Mouse (Mus musculus): ENCODE measurements around the gene Clps.
"Not testable (repeated sequence)": the region's sequence is repeated elsewhere in the genome, so short reads cannot be mapped to it uniquely, and the experiment has no call there.

Gene Clps

DNA sequence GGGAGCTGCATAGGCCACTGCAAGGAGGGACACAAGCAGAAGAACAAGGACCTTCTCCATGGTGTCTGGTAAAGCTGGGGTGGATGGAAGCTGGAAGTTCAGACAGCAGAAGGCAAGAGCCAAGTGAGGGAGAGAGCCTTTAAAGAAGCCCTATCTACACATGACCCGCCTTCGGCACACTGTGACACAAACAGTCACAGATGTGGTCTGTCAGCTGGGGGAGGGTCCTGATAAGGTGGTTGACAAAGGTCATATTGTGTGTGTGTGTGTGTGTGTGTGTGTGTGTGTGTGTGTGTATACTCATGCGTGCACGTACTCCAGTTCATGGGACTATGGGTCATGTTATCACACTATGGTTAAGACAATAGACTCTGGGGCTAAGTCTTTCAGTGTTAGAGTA is at the start of gene Clps:
Gene Clps, minus strand, starts transcription at position 169 of the 400 bp plus-strand sequence.
- no peak for DNase-seq (ENCODE audit: low spot score)

- DNase-seq (ENCODE audit: low spot score) = no peak
These were observed 49.0 kb upstream of the Clps start for GRCm38 (mm10) chr17:28609543-28609942.

- no peak for DNase-seq (ENCODE audit: low spot score)
These were observed 41.1 kb upstream of the Clps start for GRCm38 (mm10) chr17:28601557-28602250.

DNA sequence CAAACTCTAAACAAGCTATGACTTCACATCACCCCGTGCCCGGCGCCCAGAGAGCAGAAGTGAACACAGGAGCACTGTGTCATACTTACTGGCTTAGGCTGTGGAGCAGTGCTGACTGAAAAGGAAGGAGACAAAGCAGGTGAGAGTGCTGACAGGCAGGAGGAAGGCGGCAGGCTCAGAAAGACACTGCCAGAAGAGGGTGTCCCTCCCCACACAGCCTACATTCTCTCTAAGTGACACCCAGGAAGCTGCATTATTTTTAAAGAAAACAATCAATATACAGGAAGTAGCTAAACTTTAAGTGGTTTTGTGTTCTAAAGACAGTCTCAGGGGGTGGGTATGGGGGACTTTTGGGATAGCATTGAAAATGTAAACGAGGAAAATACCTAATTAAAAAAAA is 40.2 kb upstream of the Clps start:
- no peak for DNase-seq (ENCODE audit: low spot score)

- DNase-seq (ENCODE audit: low spot score) = no peak
These were observed 33.4 kb upstream of the Clps start for GRCm38 (mm10) chr17:28593965-28594364.

- DNase-seq (ENCODE audit: low spot score) = peak; percentile 72
These were observed 32.4 kb upstream of the Clps start for GRCm38 (mm10) chr17:28592998-28593397.

DNA sequence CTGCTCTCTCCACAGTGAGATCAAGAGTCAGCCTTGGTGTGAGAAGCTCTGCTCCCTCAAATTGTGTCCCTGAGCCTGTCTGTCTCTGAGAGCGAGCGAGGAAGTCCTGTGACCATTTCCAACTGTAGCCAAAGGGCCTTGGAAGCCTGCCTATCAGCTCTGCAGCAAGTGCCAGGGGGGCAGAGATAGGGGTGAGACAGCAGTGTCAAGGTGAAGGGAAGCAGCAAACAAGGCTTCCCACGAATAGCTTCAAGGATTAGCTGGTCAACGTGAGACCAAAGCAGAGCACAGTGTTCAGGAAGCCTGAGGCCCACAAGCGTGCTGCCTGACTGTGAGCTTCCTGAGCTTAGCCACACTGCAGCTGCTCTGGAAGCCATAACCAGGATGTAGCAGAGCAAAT is 30.9 kb upstream of the Clps start:
- DNase-seq (ENCODE audit: low spot score) = peak; percentile 71

DNA sequence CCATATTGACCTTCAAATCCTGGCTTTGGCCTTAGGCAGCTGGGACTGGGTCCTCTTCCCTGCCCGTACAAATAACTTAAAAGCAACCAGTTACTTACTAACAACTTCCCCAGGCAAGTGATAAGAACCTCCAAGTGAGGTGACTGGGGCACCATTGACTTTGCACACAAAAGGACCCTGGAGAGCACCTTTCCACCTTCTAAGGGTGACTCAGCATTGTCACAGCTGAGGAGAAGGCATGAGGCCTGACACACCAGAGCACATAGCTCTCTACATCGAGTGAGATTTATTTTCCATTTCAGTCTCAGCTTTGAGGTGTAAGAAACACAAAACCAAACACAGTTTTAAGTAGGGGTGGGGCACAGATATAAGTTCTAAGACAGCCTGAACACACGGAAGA is 30.0 kb upstream of the Clps start:
- DNase-seq (ENCODE audit: low spot score) = no peak

DNA sequence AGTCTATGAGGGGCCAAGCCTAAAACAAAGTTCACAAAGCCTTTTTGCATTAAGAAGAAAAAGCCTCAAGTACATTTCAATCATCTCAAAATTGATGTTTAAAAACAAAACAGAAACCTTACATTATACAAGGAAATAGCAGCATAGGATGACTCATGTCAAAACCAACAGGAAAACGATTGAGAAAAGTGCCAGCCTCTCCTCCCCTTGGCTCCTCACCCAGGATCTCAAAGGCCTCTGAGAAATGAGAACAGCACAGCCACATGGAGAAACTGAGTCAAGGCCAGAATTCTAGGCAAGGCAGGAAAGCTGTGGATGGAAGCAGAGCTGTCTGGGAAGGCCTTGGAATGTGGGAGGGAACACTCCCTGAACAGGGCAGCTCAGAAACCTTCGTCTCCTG is 28.0 kb upstream of the Clps start:
- no peak for DNase-seq (ENCODE audit: low spot score)

GRCm38 (mm10) chr17:28586509-28586908 is 25.9 kb upstream of the Clps start:
- no peak for DNase-seq (ENCODE audit: low spot score)

DNA sequence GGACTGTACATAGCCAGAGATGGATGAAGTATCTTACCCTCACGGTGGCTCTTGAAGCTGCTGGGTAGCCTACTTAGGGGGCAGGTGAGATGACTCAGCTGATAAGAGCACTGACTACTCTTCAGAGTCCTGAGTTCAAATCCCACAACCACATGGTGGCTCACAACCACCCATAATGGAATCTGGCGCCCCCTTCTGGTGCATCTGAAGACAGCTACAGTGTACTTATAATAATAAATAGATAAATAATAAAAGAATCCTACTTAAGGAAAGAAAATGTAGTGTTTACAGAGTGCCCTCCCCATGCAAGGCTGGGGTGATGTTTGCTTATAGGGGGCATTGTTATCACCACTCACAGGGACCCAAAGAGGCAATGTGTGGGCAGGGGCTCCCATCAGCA is 20.5 kb upstream of the Clps start:
- DNase-seq (ENCODE audit: low spot score) = no peak

- DNase-seq (ENCODE audit: low spot score) = peak; percentile 74
These were observed 19.8 kb upstream of the Clps start for GRCm38 (mm10) chr17:28580396-28580795.

GRCm38 (mm10) chr17:28575244-28576125 is 14.9 kb upstream of the Clps start, which contains the start of gene Lhfpl5:
Lhfpl5 (plus strand) TSS chr17:28575641.
- peak; percentile 60 for DNase-seq (ENCODE audit: low spot score)

DNA sequence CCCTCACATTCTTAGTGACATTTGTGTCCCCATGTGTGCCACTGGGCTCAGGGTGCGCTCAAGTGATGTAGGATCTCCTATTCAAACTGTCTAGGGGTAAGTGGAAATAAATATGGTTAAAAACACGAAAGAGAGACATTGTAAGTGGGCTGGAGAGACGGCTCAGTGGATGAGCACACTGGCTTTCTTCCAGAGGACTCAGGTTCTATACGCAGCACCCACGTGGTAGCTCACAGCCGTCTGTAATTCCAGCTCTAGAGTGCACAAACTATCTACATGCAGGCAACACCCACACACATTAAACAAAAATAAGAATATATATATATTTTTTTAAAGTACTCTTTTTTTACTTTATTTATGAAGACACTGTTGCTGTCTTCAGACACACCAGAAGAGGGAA is 12.4 kb upstream of the Clps start:
- DNase-seq (ENCODE audit: low spot score) = no peak

DNA sequence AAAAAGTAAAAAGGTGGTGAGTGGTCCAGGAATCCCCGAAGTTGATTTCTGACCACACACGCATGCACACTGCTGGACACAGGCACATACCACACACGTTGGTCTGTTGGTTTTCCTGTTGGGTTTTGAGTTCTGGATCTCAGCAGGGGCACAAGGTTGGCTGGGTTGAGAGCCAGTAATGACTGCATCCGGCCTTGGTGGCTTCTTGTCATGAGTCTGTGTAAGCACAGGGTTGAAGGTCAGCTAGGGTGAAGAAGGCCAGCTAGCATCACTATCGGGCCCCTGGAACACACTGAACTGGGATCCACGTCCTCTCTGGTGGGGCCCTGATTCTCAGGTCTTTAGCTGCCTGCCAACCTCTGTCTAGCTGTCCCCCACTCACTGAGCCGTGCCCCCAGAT is 12.0 kb upstream of the Clps start:
- no peak for DNase-seq (ENCODE audit: low spot score)

DNA sequence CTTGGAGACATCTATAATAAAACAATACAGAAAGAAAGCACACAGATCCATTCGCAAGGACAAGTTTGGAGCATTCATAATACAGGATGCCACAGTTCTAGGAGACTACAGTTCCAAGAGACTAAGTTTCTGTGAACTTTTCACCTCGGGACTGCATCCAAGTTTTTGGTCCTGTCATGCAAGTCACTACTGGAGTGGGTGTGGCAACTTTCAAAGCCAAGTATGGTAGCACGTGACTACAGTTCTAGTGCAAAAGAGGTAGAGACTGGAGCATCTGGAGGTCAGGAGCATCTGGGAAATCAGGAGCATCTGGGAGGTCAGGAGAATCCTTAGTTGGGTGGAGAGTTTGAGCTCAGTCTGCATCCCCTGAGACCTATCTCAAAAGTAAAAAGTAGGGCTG is 11.3 kb upstream of the Clps start:
- DNase-seq (ENCODE audit: low spot score) = no peak

DNA sequence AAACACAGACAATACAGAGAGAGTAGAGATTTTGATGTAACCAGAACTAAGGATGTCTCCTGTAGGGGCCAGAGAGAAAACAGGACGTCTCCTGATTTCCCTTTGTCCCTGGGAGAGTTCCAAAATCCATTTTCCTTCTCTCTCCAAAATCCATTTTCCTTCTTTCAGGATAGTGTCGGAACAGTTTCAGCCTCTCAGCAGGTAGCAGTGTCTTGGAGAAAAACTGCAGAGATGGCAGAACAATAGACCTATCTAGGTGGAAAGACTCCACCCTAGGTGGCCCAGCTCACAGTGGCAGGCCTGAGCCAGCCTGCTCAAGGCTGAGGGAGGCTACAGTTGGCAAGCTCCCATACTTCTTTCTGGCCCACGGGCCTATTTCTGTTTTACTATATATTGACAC is 7.0 kb upstream of the Clps start:
- no peak for DNase-seq (ENCODE audit: low spot score)

- no peak for DNase-seq (ENCODE audit: low spot score)
These were observed 4.6 kb upstream of the Clps start for GRCm38 (mm10) chr17:28565181-28565580.

GRCm38 (mm10) chr17:28561613-28562012 is 1.0 kb upstream of the Clps start:
- DNase-seq (ENCODE audit: low spot score) = no peak

GRCm38 (mm10) chr17:28557772-28558171 is 2.8 kb downstream of the Clps start:
- no peak for DNase-seq (ENCODE audit: low spot score)

GRCm38 (mm10) chr17:28556635-28557396 is 3.8 kb downstream of the Clps start:
- DNase-seq (ENCODE audit: low spot score) = no peak

- DNase-seq (ENCODE audit: low spot score) = not testable (repeated sequence)
These were observed 6.5 kb downstream of the Clps start for GRCm38 (mm10) chr17:28554021-28554420.

Measured in ovary, postnatal 36 days (tissue).